Mouse (Mus musculus) lung, embryonic 15.5 days (tissue): ENCODE measurements around the gene Fam241b. TPM values are rescaled to one million over a fixed set of nuclear protein-coding genes. Genes with fewer than 3 reads are reported as not detected.
"Not testable (repeated sequence)": the region's sequence is repeated elsewhere in the genome, so short reads cannot be mapped to it uniquely, and the experiment has no call there.

Experiments used
- ATAC-seq: fragments of 200-750 bp; cut with Nextera tagmentation; 2 replicates; pipeline ENCODE4 v1.8.0; 2017; ENCODE audit warnings: moderate number of reproducible peaks, borderline replicate concordance; ENCODE audit not compliant: low FRiP score, low TSS enrichment; ENCODE audit errors: extremely low read depth
- H3K27ac ChIP-seq: fragments of 300-500 bp; sonication (generic); 2 replicates; pipeline ENCODE4 v1.5.1; 2015; ENCODE audit warnings: moderate library complexity, mild to moderate bottlenecking, inconsistent platforms
- H3K27me3 ChIP-seq: fragments of 300-500 bp; sonication (generic); 2 replicates; pipeline ENCODE4 v1.6.1; 2015; ENCODE audit warnings: inconsistent platforms
- H3K36me3 ChIP-seq: fragments of 300-500 bp; sonication (generic); 2 replicates; pipeline ENCODE4 v1.6.1; 2015; ENCODE audit warnings: inconsistent platforms
- H3K4me1 ChIP-seq: fragments of 300-500 bp; sonication (generic); 2 replicates; pipeline ENCODE4 v1.6.1; 2015; ENCODE audit warnings: inconsistent platforms
- H3K4me2 ChIP-seq: fragments of 300-500 bp; sonication (generic); 2 replicates; pipeline ENCODE4 v1.6.1; 2015; ENCODE audit warnings: inconsistent platforms, mild to moderate bottlenecking, moderate library complexity
- H3K4me3 ChIP-seq: fragments of 300-500 bp; sonication (generic); 2 replicates; pipeline ENCODE4 v1.5.1; 2015; ENCODE audit warnings: mild to moderate bottlenecking, inconsistent platforms
- H3K9ac ChIP-seq: fragments of 300-500 bp; sonication (generic); 2 replicates; pipeline ENCODE4 v1.6.1; 2015; ENCODE audit warnings: inconsistent platforms
- H3K9me3 ChIP-seq: fragments of 300-500 bp; sonication (generic); 2 replicates; pipeline ENCODE4 v1.6.1; 2016; ENCODE audit warnings: inconsistent platforms
- WGBS: fragments of 180-500 bp; shearing (Covaris S2); methylation state at CpG from one replicate; pipeline ENCODE4 v1.1.7; 2015; 5-methylcytosine and 5-hydroxymethylcytosine counted together
- polyA plus RNA-seq: library from polyadenylated mRNA; unstranded; fragments of >200 nt; fragmentation: Nextera tagmentation; extraction: Ambion mirVana; gene quantifications from 2 replicates; pipeline ENCODE4 v1.2.1, GENCODE M21; 2015

Gene Fam241b
- polyA plus RNA-seq, 1 experiment from 2014 or later, result 14.0 TPM

- ATAC-seq, result no peak
- Histone ChIP-seq H3K4me3 (no peak overlapping the region), H3K27ac (no peak overlapping the region), H3K9ac (no peak overlapping the region), H3K36me3 (no peaks in the 10 kb centered on the region), H3K4me2 (no peak overlapping the region), H3K27me3 (no peaks in the 10 kb centered on the region), H3K9me3 (no peaks in the 10 kb centered on the region), H3K4me1 (no peaks in the 10 kb centered on the region; the same call in 1 of the 2 replicates)
- WGBS, result 52% methylated on average over 7 of the region's 7 CpGs
Observed at GRCm38 (mm10) chr10:62093903-62094302, 49.8 kb downstream of the Fam241b start.

GRCm38 (mm10) chr10:62089486-62089885, 54.2 kb downstream of the Fam241b start:
- Histone ChIP-seq H3K27ac (no peak overlapping the region), H3K36me3 (no peaks in the 10 kb centered on the region), H3K4me2 (no peak overlapping the region), H3K4me3 (no peak overlapping the region), H3K9me3 (no peaks in the 10 kb centered on the region), H3K4me1 (no peaks in the 10 kb centered on the region; the same call in 1 of the 2 replicates), H3K9ac (no peak overlapping the region), H3K27me3 (no peaks in the 10 kb centered on the region)
- ATAC-seq, result no peak

- no peak for ATAC-seq
- Histone ChIP-seq H3K27ac (no peak overlapping the region), H3K27me3 (no peaks in the 10 kb centered on the region), H3K4me2 (no peak overlapping the region), H3K4me3 (no peak overlapping the region), H3K9me3 (no peaks in the 10 kb centered on the region), H3K4me1 (no peaks in the 10 kb centered on the region), H3K9ac (no peak overlapping the region), H3K36me3 (no peaks in the 10 kb centered on the region)
- WGBS, result 54% methylated on average over 7 of the region's 7 CpGs
Observed at GRCm38 (mm10) chr10:62089071-62089470, 54.6 kb downstream of the Fam241b start.

- WGBS, result 78% methylated on average over 5 of the region's 5 CpGs
- H3K36me3 ChIP-seq, result no peaks in the 10 kb centered on the region
Observed at GRCm38 (mm10) chr10:62088411-62088810, 55.3 kb downstream of the Fam241b start.

GRCm38 (mm10) chr10:62086826-62087225, 56.9 kb downstream of the Fam241b start:
- no peak overlapping the region for H3K4me3 ChIP-seq
- H3K27me3 ChIP-seq, result no peaks in the 10 kb centered on the region
- ATAC-seq, result no peak
- no peaks in the 10 kb centered on the region for H3K9me3 ChIP-seq
- no peaks in the 10 kb centered on the region for H3K36me3 ChIP-seq
- no peak overlapping the region for H3K27ac ChIP-seq
- H3K4me1 ChIP-seq, result no peaks in the 10 kb centered on the region
- 83% methylated on average over 5 of the region's 5 CpGs for WGBS
- no peak overlapping the region for H3K9ac ChIP-seq
- H3K4me2 ChIP-seq, result no peak overlapping the region

More at GRCm38 (mm10) chr10:62088411-62088810, 55.3 kb downstream of the Fam241b start:
- H3K4me1 ChIP-seq, result no peaks in the 10 kb centered on the region
- H3K27ac ChIP-seq, result no peak overlapping the region
- no peaks in the 10 kb centered on the region for H3K9me3 ChIP-seq
- no peak overlapping the region for H3K4me2 ChIP-seq
- H3K4me3 ChIP-seq, result no peak overlapping the region
- no peak overlapping the region for H3K9ac ChIP-seq
- no peak for ATAC-seq
- H3K27me3 ChIP-seq, result no peaks in the 10 kb centered on the region

GRCm38 (mm10) chr10:62086044-62086443, 57.7 kb downstream of the Fam241b start:
- ATAC-seq, result no peak
- Histone ChIP-seq H3K4me2 (no peak overlapping the region), H3K9me3 (no peaks in the 10 kb centered on the region), H3K9ac (no peak overlapping the region), H3K4me1 (no peaks in the 10 kb centered on the region), H3K36me3 (no peaks in the 10 kb centered on the region), H3K4me3 (no peak overlapping the region), H3K27ac (no peak overlapping the region), H3K27me3 (no peaks in the 10 kb centered on the region)
- WGBS, result 49% methylated on average over 2 of the region's 2 CpGs

GRCm38 (mm10) chr10:62076248-62077134, 67.2 kb downstream of the Fam241b start:
- no peaks in the 10 kb centered on the region for H3K36me3 ChIP-seq
- H3K4me2 ChIP-seq, result no peak overlapping the region
- no peak overlapping the region for H3K4me3 ChIP-seq
- H3K27ac ChIP-seq, result no peak overlapping the region
- WGBS, result 24% methylated on average over 11 of the region's 11 CpGs
- H3K9me3 ChIP-seq, result peaks cover 3% of the 10 kb centered on the region; the same call in 1 of the 2 replicates
- peaks cover 13% of the 10 kb centered on the region for H3K4me1 ChIP-seq
- ATAC-seq, result peak; percentile 93
- no peaks in the 10 kb centered on the region for H3K27me3 ChIP-seq
- H3K9ac ChIP-seq, result no peak overlapping the region

- H3K4me3 ChIP-seq, H3K36me3 ChIP-seq, H3K27me3 ChIP-seq, H3K4me2 ChIP-seq, H3K9me3 ChIP-seq, ATAC-seq, H3K27ac ChIP-seq, H3K9ac ChIP-seq: not testable (repeated sequence)
- H3K4me1 ChIP-seq, result peaks cover 15% of the 10 kb centered on the region
- WGBS, result 81% methylated on average over 13 of the region's 14 CpGs
Observed at GRCm38 (mm10) chr10:62071346-62071745, 72.4 kb downstream of the Fam241b start.

- no peak overlapping the region for H3K9ac ChIP-seq
- 89% methylated on average over 8 of the region's 8 CpGs for WGBS
- no peak overlapping the region for H3K4me3 ChIP-seq
- no peaks in the 10 kb centered on the region for H3K9me3 ChIP-seq
- no peak overlapping the region for H3K27ac ChIP-seq
- H3K36me3 ChIP-seq, result no peaks in the 10 kb centered on the region
- peaks cover 11% of the 10 kb centered on the region for H3K4me1 ChIP-seq
- H3K27me3 ChIP-seq, result no peaks in the 10 kb centered on the region
- ATAC-seq, result no peak
- no peak overlapping the region for H3K4me2 ChIP-seq
Observed at GRCm38 (mm10) chr10:62070636-62071035, 73.1 kb downstream of the Fam241b start.

- Histone ChIP-seq H3K9ac (no peak overlapping the region), H3K36me3 (no peaks in the 10 kb centered on the region), H3K27me3 (no peaks in the 10 kb centered on the region), H3K9me3 (no peaks in the 10 kb centered on the region), H3K27ac (no peak overlapping the region), H3K4me1 (peaks cover 9% of the 10 kb centered on the region; the same call in 1 of the 2 replicates), H3K4me2 (no peak overlapping the region), H3K4me3 (no peak overlapping the region)
- 87% methylated on average over 3 of the region's 3 CpGs for WGBS
- no peak for ATAC-seq
Observed at GRCm38 (mm10) chr10:62069946-62070345, 73.8 kb downstream of the Fam241b start.

GRCm38 (mm10) chr10:62069398-62069797, 74.3 kb downstream of the Fam241b start:
- WGBS, result 45% methylated on average over 7 of the region's 7 CpGs
- H3K27me3 ChIP-seq, result no peaks in the 10 kb centered on the region
- no peak overlapping the region for H3K9ac ChIP-seq
- no peak overlapping the region for H3K4me3 ChIP-seq
- no peaks in the 10 kb centered on the region for H3K36me3 ChIP-seq
- H3K4me1 ChIP-seq, result peaks cover 9% of the 10 kb centered on the region; the same call in 1 of the 2 replicates
- H3K27ac ChIP-seq, result no peak overlapping the region
- no peaks in the 10 kb centered on the region for H3K9me3 ChIP-seq
- no peak overlapping the region for H3K4me2 ChIP-seq
- ATAC-seq, result no peak

- Histone ChIP-seq H3K27me3 (no peaks in the 10 kb centered on the region), H3K27ac (no peak overlapping the region), H3K4me2 (no peak overlapping the region), H3K36me3 (no peaks in the 10 kb centered on the region), H3K9me3 (no peaks in the 10 kb centered on the region), H3K9ac (no peak overlapping the region), H3K4me1 (peaks cover 9% of the 10 kb centered on the region; the same call in 1 of the 2 replicates), H3K4me3 (no peak overlapping the region)
- WGBS, result 57% methylated on average over 9 of the region's 9 CpGs
- no peak; the same call in 1 of the 2 replicates for ATAC-seq
Observed at GRCm38 (mm10) chr10:62068532-62068931, 75.2 kb downstream of the Fam241b start.
